Mouse (Mus musculus) MEL (cell line): ENCODE data around the gene Nup210l. TPM values are rescaled to one million over a fixed set of nuclear protein-coding genes. Genes with fewer than 3 reads are reported as not detected.
"Not testable (repeated sequence)": the region's sequence is repeated elsewhere in the genome, so short reads cannot be mapped to it uniquely, and the experiment has no call there.

Experiments used
- DNase-seq: peaks from one replicate; pipeline ENCODE4 v3.0.0; 2011; ENCODE audit warnings: low read depth, low spot score
- H3K27ac ChIP-seq: 2 replicates; pipeline ENCODE4 v1.5.1; 2012; ENCODE audit warnings: low read depth, mild to moderate bottlenecking, control low read depth, low read length, moderate library complexity; ENCODE audit not compliant: control insufficient read depth
- H3K27me3 ChIP-seq, 2 experiments: fragments of 150-350 bp in 1 of 2; sonication (generic) in 1 of 2; 2 replicates each; pipeline ENCODE4 v1.6.1; 2012; ENCODE audit warnings: low read length in 2 of 2, mild to moderate bottlenecking in 2 of 2, improper control_type of control experiment in 1 of 2, moderate library complexity in 1 of 2; ENCODE audit not compliant: insufficient read depth in 2 of 2, control insufficient read depth in 1 of 2
- H3K36me3 ChIP-seq, 2 experiments: 2 replicates each; pipeline ENCODE4 v1.6.1; 2012 to 2014; ENCODE audit warnings: low read length in 2 of 2, improper control_type of control experiment in 1 of 2, inconsistent platforms in 1 of 2, mild to moderate bottlenecking in 1 of 2; ENCODE audit not compliant: insufficient read depth in 2 of 2, control insufficient read depth in 1 of 2
- H3K4me1 ChIP-seq, 2 experiments: fragments of 150-350 bp in 1 of 2; sonication (generic) in 1 of 2; 2 replicates each; pipeline ENCODE4 v1.6.1; 2012; ENCODE audit warnings: low read length in 2 of 2, improper control_type of control experiment in 1 of 2, mild to moderate bottlenecking in 1 of 2; ENCODE audit not compliant: insufficient read depth in 2 of 2, control insufficient read depth in 1 of 2
- H3K4me3 ChIP-seq, 2 experiments: fragments of 150-350 bp in 1 of 2; sonication (generic) in 1 of 2; 2 replicates each; pipeline ENCODE4 v1.5.1; 2012; ENCODE audit warnings: low read depth in 2 of 2, low read length in 2 of 2, mild to moderate bottlenecking in 2 of 2, moderate library complexity in 2 of 2, control low read depth in 1 of 2, improper control_type of control experiment in 1 of 2; ENCODE audit not compliant: control insufficient read depth in 1 of 2, insufficient read depth in 1 of 2
- H3K79me2 ChIP-seq: 2 replicates; pipeline ENCODE4 v1.6.1; 2012; ENCODE audit warnings: mild to moderate bottlenecking, low read length, moderate library complexity; ENCODE audit not compliant: control insufficient read depth, poor library complexity, insufficient read depth
- H3K9ac ChIP-seq: 2 replicates; pipeline ENCODE4 v1.6.1; 2012; ENCODE audit warnings: low read depth, mild to moderate bottlenecking, control low read depth, low read length, moderate library complexity; ENCODE audit not compliant: control insufficient read depth, poor library complexity, severe bottlenecking
- H3K9me3 ChIP-seq: fragments of 150-350 bp; sonication (generic); replicated peaks from 2 replicates; pipeline ENCODE4 v1.6.1; 2012; ENCODE audit warnings: mild to moderate bottlenecking, low read length, improper control_type of control experiment, moderate library complexity; ENCODE audit not compliant: insufficient read depth
- BHLHE40 ChIP-seq: IDR thresholded peaks from 2 replicates; pipeline ENCODE4 v1.6.1; 2012; ENCODE audit warnings: low read depth, mild to moderate bottlenecking, inconsistent platforms, low read length, improper control_type of control experiment, borderline replicate concordance
- CHD1 ChIP-seq: IDR thresholded peaks from 2 replicates; pipeline ENCODE4 v1.6.1; 2012; ENCODE audit warnings: low read depth, mild to moderate bottlenecking, inconsistent platforms, low read length, improper control_type of control experiment
- CHD2 ChIP-seq: IDR thresholded peaks from 2 replicates; pipeline ENCODE4 v1.6.1; 2011; ENCODE audit warnings: low read length, improper control_type of control experiment
- E2F4 ChIP-seq: IDR thresholded peaks from 2 replicates; pipeline ENCODE4 v1.6.1; 2011; ENCODE audit warnings: low read depth, low read length, improper control_type of control experiment, borderline replicate concordance
- ELF1 ChIP-seq: IDR thresholded peaks from 2 replicates; pipeline ENCODE4 v1.6.1; 2014; ENCODE audit warnings: low read depth, mild to moderate bottlenecking, inconsistent platforms, low read length, improper control_type of control experiment, moderate library complexity
- ETS1 ChIP-seq: IDR thresholded peaks from 2 replicates; pipeline ENCODE4 v1.6.1; 2012; ENCODE audit warnings: low read depth, mild to moderate bottlenecking, inconsistent platforms, low read length, improper control_type of control experiment, moderate library complexity
- GABPA ChIP-seq: IDR thresholded peaks from 2 replicates; pipeline ENCODE4 v1.6.1; 2012; ENCODE audit warnings: low read depth, mild to moderate bottlenecking, inconsistent platforms, low read length, improper control_type of control experiment, moderate library complexity
- GATA1 ChIP-seq: IDR thresholded peaks from 2 replicates; pipeline ENCODE4 v1.6.1; 2011; ENCODE audit warnings: low read depth, low read length, improper control_type of control experiment
- HCFC1 ChIP-seq: IDR thresholded peaks from 2 replicates; pipeline ENCODE4 v1.6.1; 2012; ENCODE audit warnings: low read depth, mild to moderate bottlenecking, inconsistent platforms, low read length, improper control_type of control experiment, moderate library complexity
- JUND ChIP-seq: IDR thresholded peaks from 2 replicates; pipeline ENCODE4 v1.6.1; 2011; ENCODE audit warnings: low read depth, mild to moderate bottlenecking, improper control_type of control experiment, low read length
- KAT2A ChIP-seq: conservative IDR thresholded peaks from 2 replicates; pipeline ENCODE4 v1.6.1; 2012; ENCODE audit warnings: low read depth, low read length, improper control_type of control experiment, inconsistent platforms
- MAFK ChIP-seq: IDR thresholded peaks from 2 replicates; pipeline ENCODE4 v1.6.1; 2011; ENCODE audit warnings: low read depth, mild to moderate bottlenecking, low read length, improper control_type of control experiment, borderline replicate concordance
- MAX ChIP-seq: IDR thresholded peaks from 2 replicates; pipeline ENCODE4 v1.6.1; 2011; ENCODE audit warnings: low read length, improper control_type of control experiment
- MAZ ChIP-seq: IDR thresholded peaks from 2 replicates; pipeline ENCODE4 v1.6.1; 2012; ENCODE audit warnings: low read depth, mild to moderate bottlenecking, inconsistent platforms, low read length, improper control_type of control experiment
- MXI1 ChIP-seq: IDR thresholded peaks from 2 replicates; pipeline ENCODE4 v1.6.1; 2011; ENCODE audit warnings: mild to moderate bottlenecking, low read depth, low read length, improper control_type of control experiment
- MYC ChIP-seq: IDR thresholded peaks from 2 replicates; pipeline ENCODE4 v1.6.1; 2011; ENCODE audit warnings: low read depth, mild to moderate bottlenecking, low read length, improper control_type of control experiment, moderate library complexity
- NELFE ChIP-seq: IDR thresholded peaks from 2 replicates; pipeline ENCODE4 v1.6.1; 2011; ENCODE audit warnings: low read depth, low read length, improper control_type of control experiment
- POLR2A ChIP-seq, 2 experiments: IDR thresholded peaks; 2 replicates each; pipeline ENCODE4 v1.6.1; 2011 to 2012; ENCODE audit warnings: low read length in 2 of 2, mild to moderate bottlenecking in 2 of 2, control low read depth in 1 of 2, improper control_type of control experiment in 1 of 2, low read depth in 1 of 2, moderate library complexity in 1 of 2; ENCODE audit not compliant: control insufficient read depth in 1 of 2, insufficient read depth in 1 of 2, poor library complexity in 1 of 2
- POLR2AphosphoS5 ChIP-seq: IDR thresholded peaks from 2 replicates; pipeline ENCODE4 v1.6.1; 2012; ENCODE audit warnings: low read depth, borderline replicate concordance, mild to moderate bottlenecking, inconsistent platforms, low read length, moderate library complexity, mixed read lengths
- RCOR1 ChIP-seq: IDR thresholded peaks from 2 replicates; pipeline ENCODE4 v1.6.1; 2012; ENCODE audit warnings: low read depth, mild to moderate bottlenecking, inconsistent platforms, low read length, improper control_type of control experiment
- SIN3A ChIP-seq: IDR thresholded peaks from 2 replicates; pipeline ENCODE4 v1.6.1; 2012; ENCODE audit warnings: low read length, improper control_type of control experiment, inconsistent platforms
- SMC3 ChIP-seq: IDR thresholded peaks from 2 replicates; pipeline ENCODE4 v1.6.1; 2011; ENCODE audit warnings: low read depth, low read length, improper control_type of control experiment
- TAL1 ChIP-seq: IDR thresholded peaks from 2 replicates; pipeline ENCODE4 v1.6.1; 2012; ENCODE audit warnings: mild to moderate bottlenecking, inconsistent platforms, low read length, moderate library complexity, mixed read lengths
- TBP ChIP-seq: IDR thresholded peaks from 2 replicates; pipeline ENCODE4 v1.8.0; 2011; ENCODE audit warnings: low read depth, low read length, improper control_type of control experiment
- TCF12 ChIP-seq: IDR thresholded peaks from 2 replicates; pipeline ENCODE4 v1.6.1; 2014; ENCODE audit warnings: low read depth, mild to moderate bottlenecking, inconsistent platforms, low read length, improper control_type of control experiment, moderate library complexity
- UBTF ChIP-seq: IDR thresholded peaks from 2 replicates; pipeline ENCODE4 v1.6.1; 2012; ENCODE audit warnings: low read depth, mild to moderate bottlenecking, inconsistent platforms, low read length, improper control_type of control experiment, moderate library complexity, borderline replicate concordance; ENCODE audit not compliant: insufficient read depth
- USF1 ChIP-seq: IDR thresholded peaks from 2 replicates; pipeline ENCODE4 v1.6.1; 2014; ENCODE audit warnings: low read depth, mild to moderate bottlenecking, inconsistent platforms, low read length, improper control_type of control experiment, moderate library complexity
- USF2 ChIP-seq, 2 experiments: IDR thresholded peaks; 2 replicates each; pipeline ENCODE4 v1.6.1; 2011 to 2012; ENCODE audit warnings: improper control_type of control experiment in 2 of 2, low read length in 2 of 2, borderline replicate concordance in 1 of 2, inconsistent platforms in 1 of 2, low read depth in 1 of 2, mild to moderate bottlenecking in 1 of 2; ENCODE audit not compliant: insufficient read depth in 1 of 2
- ZC3H11A ChIP-seq: IDR thresholded peaks from 2 replicates; pipeline ENCODE4 v1.6.1; 2012; ENCODE audit warnings: low read depth, mild to moderate bottlenecking, inconsistent platforms, low read length, improper control_type of control experiment
- ZMIZ1 ChIP-seq: IDR thresholded peaks from 2 replicates; pipeline ENCODE4 v1.6.1; 2012; ENCODE audit warnings: low read depth, mild to moderate bottlenecking, inconsistent platforms, low read length, improper control_type of control experiment, moderate library complexity
- ZNF384 ChIP-seq: IDR thresholded peaks from 2 replicates; pipeline ENCODE4 v1.6.1; 2012; ENCODE audit warnings: low read depth, mild to moderate bottlenecking, inconsistent platforms, low read length, improper control_type of control experiment
- polyA plus RNA-seq, 2 experiments: library from polyadenylated mRNA; stranded (reverse) in 1 of 2; unstranded in 1 of 2; fragments of >175 nt in 1 of 2; fragments of >200 nt in 1 of 2; gene quantifications; 2 replicates each; pipeline versions ENCODE4 v1.2.1 to v1.2.4; 2012; ENCODE audit warnings: low replicate concordance in 2 of 2, low read depth in 1 of 2; ENCODE audit not compliant: insufficient read length in 2 of 2, insufficient read depth in 1 of 2, missing spikeins in 1 of 2
- total RNA-seq: library from RNA; depleted of rRNA; stranded (reverse); fragments of 300-350 nt; gene quantifications from 2 replicates; pipeline ENCODE4 v1.2.3, GENCODE M21; 2012

Nup210l gene
- total and polyA plus RNA-seq, 3 experiments: 0.54 to 0.65 TPM; not detected in 1

DNA sequence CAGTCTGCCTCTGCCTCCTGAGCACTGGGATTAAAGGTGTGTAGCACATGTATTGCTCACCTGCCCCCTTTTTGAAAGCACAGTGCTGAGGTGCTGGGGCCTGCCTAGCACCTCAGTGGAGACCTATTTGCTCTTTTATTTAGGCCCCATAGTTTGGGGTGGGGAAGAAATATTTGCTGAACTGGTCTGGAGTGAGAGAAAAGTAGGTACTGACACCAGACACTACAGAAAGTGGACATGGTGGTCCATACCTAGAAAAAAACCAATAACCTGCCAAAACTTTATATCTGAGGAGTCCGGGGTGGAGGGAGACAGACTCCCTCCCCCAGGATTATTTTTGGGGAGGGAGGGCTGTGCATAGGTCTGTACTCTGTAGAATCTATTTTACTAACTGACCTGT is 149.2 kb downstream of the Nup210l start:
- not testable (repeated sequence) for H3K9me3 ChIP-seq, H3K27me3 ChIP-seq, H3K36me3 ChIP-seq, DNase-seq, H3K27ac ChIP-seq, H3K9ac ChIP-seq, H3K4me3 ChIP-seq, H3K4me1 ChIP-seq
- H3K79me2 ChIP-seq: peaks cover 27% of the 10 kb centered on the region

DNA sequence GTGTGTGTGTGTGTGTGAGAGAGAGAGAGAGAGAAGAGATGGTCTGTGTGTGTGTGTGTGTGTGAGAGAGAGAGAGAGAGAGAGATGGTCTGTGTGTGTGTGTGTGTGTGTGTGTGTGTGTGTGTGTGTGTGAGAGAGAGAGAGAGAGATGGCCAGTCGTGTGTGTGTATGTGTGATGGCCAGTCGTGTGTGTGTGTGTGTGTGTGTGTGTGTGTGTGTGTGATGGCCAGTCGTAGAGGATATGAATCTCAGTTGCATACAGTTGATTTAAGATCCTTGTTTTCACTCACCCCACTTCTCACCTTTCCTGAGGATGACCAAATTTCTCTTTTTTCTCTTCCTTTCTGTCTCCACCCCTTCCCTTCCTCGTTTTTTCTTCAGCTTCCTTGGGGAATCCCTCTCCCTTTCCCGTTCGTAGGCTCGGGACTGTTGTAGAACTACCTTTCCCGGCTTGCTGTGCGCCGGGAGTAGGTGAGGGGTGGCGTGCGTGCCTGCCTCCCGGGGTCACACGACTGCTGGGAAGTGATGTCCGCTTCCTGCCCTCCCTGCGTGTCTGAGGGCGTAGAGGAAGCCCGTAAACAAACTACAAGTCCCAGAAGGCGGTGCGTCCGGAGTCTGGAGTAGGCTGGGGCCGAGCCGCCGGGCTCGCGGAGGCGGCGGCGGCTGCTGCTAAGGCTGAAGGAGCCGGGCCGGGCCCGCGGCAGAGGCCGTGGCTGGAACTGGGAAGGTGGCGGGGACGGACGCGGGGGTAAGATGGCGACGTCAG is 149.9 kb downstream of the Nup210l start, which contains the start of gene Crtc2:
Crtc2 (plus strand) TSS at position 511 of the 766 bp plus-strand sequence.
- H3K4me3 ChIP-seq: peak within 1 kb of the TSS; percentile 82 to 99
- H3K36me3 ChIP-seq: peaks cover 0 to 5% of the 10 kb centered on the region in 2 experiments
- H3K4me1 ChIP-seq: peaks cover 3 to 5% of the 10 kb centered on the region in 2 experiments; a peak in 3 of 4 replicates
- H3K27me3 ChIP-seq: no peaks in the 10 kb centered on the region
- H3K27ac ChIP-seq: peak within 1 kb of the TSS; percentile 51
- H3K9ac ChIP-seq: peak within 1 kb of the TSS; percentile 81
- DNase-seq: peak; percentile 98
- peaks cover 22% of the 10 kb centered on the region for H3K79me2 ChIP-seq
- no peaks in the 10 kb centered on the region for H3K9me3 ChIP-seq
- no peak for TF ChIP-seq RCOR1
- TF ChIP-seq USF1: peak; percentile 81
- peak; percentile 58; the same call in 1 of the 2 replicates for TF ChIP-seq BHLHE40
- TF ChIP-seq TBP: no peak
- no peak for TF ChIP-seq CHD1
- peak; percentile 73; the same call in 1 of the 2 replicates for TF ChIP-seq UBTF
- TF ChIP-seq CHD2: peak; percentile 85
- 0 out of 2 replicates have a peak, but pooled peaks have one; percentile 63 for TF ChIP-seq ZMIZ1
- no peak for TF ChIP-seq GATA1
- no peak; the same call in 1 of the 2 replicates for TF ChIP-seq POLR2AphosphoS5
- no peak for TF ChIP-seq JUND
- peak; percentile 71 for TF ChIP-seq MXI1
- TF ChIP-seq TAL1: no peak
- peak; percentile 98 for TF ChIP-seq ELF1
- TF ChIP-seq MAZ: peak; percentile 100
- peak; percentile 65; the same call in 1 of the 2 replicates for TF ChIP-seq NELFE
- TF ChIP-seq SIN3A: peak; percentile 95
- TF ChIP-seq ETS1: no peak
- peak; percentile 63 for TF ChIP-seq TCF12
- no peak for TF ChIP-seq SMC3
- peak; percentile 60 for TF ChIP-seq MAX
- TF ChIP-seq MYC: peak; percentile 71
- TF ChIP-seq E2F4: no peak
- TF ChIP-seq USF2 (IDR thresholded peaks at IDR 0.05; ENCODE audit: borderline replicate concordance in 1 of 2, insufficient read depth in 1 of 2, low read depth in 1 of 2, low read length in 2 of 2): no peak
- TF ChIP-seq KAT2A: peak; percentile 99
- TF ChIP-seq MAFK: no peak
- TF ChIP-seq POLR2A (IDR thresholded peaks at IDR 0.05; ENCODE audit: control insufficient read depth in 1 of 2, insufficient read depth in 1 of 2, low read depth in 1 of 2, low read length in 2 of 2, poor library complexity in 1 of 2): peak; percentile 65 to 73; a peak in 3 of 4 replicates
- TF ChIP-seq GABPA: peak; percentile 69; the same call in 1 of the 2 replicates
- TF ChIP-seq HCFC1: peak; percentile 99
- TF ChIP-seq ZC3H11A: no peak
- TF ChIP-seq ZNF384: no peak
